Mouse (Mus musculus) cerebellum, adult 8-10 months (tissue): ENCODE measurements around the gene Zcchc24.

Experiments
- DNase-seq: peaks from one replicate; pipeline ENCODE4 v3.0.0; 2022

Zcchc24 gene

GRCm38 (mm10) chr14:25746971-25747945 is 21.6 kb downstream of the Zcchc24 start:
- no peak for DNase-seq

DNA sequence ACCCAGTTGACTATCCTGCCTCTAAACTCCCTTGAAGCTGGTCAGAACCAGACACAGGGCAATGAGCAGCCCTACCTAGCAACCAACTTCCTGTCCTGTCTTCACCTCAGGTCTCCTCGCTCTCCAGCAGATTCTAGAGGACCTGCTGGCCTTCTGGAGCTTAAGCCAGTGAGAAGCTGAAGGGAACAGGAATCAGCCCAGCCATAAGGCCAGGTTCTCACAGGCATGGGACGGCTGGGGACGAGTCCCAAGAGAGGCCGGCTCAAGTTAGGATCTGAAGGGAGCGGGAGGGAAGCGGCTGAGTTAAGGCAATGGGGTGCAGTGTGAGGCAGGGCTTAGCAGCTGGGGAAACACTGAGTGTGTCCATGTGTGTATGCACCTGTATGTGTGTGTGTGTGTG is 22.5 kb downstream of the Zcchc24 start:
- no peak for DNase-seq

DNA sequence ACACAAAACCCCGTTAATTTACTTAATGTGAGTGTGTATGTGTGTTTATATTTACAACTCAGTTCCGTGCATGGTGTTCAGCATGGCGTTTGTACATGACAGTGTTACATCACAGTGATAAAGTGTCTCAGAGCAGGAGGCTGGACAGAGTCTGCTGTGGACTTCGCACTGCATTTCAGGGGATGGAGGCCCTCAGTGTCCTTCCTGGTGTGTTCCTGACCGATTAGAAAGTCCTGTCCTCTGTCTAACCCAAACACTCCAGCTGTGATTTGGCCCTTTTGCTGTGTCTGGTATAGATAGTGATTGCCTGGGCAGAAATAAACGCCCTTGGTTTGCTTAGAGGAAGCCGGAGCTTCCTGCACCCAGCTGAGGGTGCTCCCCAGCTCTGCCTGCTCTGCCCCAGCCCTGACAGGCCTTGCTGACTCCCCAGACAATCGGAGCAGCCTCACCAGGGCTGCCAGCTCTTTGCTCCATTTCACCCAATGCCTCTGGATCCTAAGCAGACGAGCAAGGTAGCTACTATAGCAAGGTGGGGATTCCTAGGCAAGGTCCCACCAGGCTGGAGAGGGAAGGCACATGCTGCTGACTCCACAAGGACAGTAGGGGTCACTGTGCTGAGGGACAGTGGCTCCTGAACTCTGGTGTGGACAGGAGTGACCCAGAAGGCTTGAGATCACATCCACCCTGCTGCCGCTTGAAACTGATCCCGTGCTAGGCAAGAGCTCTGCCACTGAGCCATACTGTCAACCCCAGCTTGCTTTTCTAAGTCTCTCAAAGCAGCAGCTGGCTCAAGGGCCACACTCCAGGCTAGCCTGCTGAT is 23.3 kb downstream of the Zcchc24 start:
- no peak for DNase-seq

GRCm38 (mm10) chr14:25742943-25743342 is 25.9 kb downstream of the Zcchc24 start:
- no peak for DNase-seq

DNA sequence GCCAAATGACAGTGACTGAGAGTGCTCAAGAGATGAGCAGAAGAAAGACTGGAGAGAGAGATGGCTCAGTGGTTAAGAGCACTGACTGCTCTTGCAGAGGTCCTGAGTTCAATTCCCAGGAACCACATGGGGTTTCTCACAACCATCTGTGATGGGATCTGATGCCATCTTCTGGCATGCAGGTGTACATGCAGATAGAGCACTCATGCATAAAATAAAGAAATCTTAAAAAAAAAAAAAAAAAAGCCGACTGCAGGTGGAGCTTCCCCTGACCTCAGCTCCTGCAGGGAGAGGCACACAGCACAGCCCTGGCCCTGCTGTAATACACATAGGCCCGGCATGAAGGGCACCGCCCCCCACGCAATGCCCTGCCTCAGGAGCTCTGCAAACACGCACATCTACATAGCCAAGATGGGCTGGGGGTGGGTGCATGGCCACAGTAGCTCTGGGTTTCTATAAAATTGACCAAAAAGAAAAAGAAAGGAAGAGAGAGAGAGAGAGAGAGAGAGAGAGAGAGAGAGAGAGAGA is 26.9 kb downstream of the Zcchc24 start:
- no peak for DNase-seq

DNA sequence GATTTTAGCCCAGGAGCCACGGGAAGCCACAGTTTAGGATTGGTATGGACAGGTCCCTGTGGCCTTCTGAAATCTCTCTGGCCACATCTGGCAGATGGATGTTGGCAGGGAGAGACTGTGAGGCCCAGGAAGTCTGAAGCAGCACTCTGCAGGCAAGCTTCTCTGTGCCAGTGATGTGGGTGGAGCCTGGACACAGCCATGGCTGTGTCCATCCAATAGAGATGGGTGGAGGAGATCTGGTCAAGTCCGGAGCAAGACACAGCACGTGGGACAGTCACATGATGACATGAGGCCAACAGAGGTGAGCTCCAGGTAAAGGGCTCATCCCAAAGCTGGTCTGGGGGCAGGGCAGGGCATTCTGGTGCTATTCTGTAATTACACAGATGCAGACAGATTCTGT is 27.6 kb downstream of the Zcchc24 start:
- DNase-seq, result no peak

DNA sequence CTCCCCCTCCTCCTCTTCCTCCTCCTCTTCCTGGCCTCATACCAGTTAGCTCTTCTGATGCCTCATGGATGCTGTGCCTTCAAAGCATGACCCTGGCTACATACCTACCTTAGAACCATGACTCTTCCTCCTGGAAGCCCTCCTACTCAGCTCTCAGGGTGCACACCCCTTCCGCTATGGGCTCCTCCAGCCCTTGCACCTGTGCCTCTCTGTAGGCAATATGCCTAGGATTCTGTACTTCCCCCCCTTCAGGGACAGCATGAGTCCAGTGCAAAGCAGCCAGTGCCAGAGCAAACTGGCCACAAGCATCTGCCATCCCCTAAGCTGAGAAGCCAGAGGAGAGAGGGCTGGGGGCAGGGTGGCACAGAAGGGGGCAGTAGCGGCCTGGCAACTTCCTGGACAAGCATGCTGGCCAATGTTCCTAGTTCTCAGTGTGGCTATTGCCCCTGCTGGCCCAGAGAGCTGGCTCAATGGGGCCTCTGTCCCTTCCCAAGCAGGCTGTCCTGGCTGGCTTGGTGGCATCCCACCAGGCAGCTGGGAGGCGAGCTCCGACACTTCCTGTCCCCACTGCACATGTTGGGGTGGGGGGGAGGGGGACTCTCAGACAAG is 28.8 kb downstream of the Zcchc24 start:
- peak; percentile 23 for DNase-seq

GRCm38 (mm10) chr14:25738591-25739001 is 30.2 kb downstream of the Zcchc24 start:
- no peak for DNase-seq

GRCm38 (mm10) chr14:25736589-25736988 is 32.2 kb downstream of the Zcchc24 start:
- DNase-seq, result no peak

DNA sequence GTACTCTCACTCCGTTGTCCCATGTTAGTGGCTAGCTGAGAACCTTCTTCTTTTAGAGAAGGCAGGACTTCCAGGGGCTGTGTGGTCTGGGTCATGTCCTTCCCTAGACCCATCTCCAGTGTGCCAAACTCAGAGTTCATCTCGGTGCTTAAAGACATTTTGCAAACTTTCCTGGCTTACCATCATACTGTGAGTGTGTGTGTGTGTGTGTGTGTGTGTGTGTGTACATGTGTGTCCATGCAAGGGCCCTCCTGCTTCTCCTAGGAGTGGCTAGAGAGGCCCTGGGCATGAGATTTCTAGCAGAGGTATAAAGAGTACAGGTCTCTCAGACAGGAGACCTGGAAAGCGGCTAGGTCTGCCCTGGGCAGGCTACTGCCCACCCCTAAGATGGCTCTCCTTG is 32.7 kb downstream of the Zcchc24 start:
- no peak for DNase-seq

- no peak for DNase-seq
These were observed 33.8 kb downstream of the Zcchc24 start for GRCm38 (mm10) chr14:25734736-25735716.

DNA sequence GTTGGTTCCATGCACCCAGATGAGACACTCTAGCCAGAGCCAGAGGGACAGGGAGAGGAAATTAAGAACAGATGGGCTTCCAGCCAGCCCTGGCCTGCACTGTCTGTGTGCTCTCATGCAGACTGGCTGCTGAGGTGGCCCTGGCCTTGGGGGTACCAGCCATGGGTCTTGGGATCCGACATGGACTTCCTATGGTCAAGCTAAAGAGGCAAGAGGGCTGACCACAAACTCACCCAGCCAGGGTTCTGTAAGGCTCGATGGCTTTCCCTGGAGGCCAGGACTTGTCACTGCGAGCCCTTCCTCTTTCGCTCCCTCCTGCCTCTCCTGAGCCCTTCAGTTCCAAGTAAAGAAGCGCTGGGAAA is 41.7 kb downstream of the Zcchc24 start:
- DNase-seq, result no peak

GRCm38 (mm10) chr14:25726226-25727148 is 42.4 kb downstream of the Zcchc24 start:
- DNase-seq, result no peak

GRCm38 (mm10) chr14:25725690-25726089 is 43.1 kb downstream of the Zcchc24 start:
- DNase-seq, result no peak

GRCm38 (mm10) chr14:25725032-25725497 is 43.8 kb downstream of the Zcchc24 start:
- peak; percentile 37 for DNase-seq

GRCm38 (mm10) chr14:25720962-25721707 is 47.7 kb downstream of the Zcchc24 start:
- DNase-seq, result no peak

- DNase-seq, result no peak
These were observed 49.5 kb downstream of the Zcchc24 start for GRCm38 (mm10) chr14:25719371-25719770.

DNA sequence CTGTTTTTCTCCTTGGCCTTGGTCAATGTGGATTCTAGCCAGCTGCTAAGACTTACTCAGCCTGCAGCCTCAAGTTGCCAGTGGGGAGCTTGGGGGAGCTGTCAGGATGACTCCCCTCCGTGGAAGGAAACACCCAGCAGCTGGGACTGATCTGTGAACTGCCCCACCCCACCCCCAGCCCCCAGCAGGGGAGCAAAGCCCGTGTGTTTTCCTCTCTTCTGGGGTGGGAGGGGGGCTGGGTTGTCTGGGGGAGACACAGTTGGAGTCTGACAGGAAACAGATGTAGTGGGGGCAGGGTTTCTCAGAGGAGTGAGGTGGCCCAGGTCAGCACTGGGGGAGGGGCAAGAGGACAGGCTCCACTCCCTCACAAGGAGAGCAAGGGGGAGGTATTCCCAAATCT is 50.4 kb downstream of the Zcchc24 start:
- no peak for DNase-seq

- no peak for DNase-seq
These were observed 51.1 kb downstream of the Zcchc24 start for GRCm38 (mm10) chr14:25717718-25718117.

GRCm38 (mm10) chr14:25716528-25716927 is 52.3 kb downstream of the Zcchc24 start:
- DNase-seq, result no peak
